Mouse (Mus musculus): ENCODE results near the gene Cachd1.

- no peak for TF ChIP-seq CTCF (IDR thresholded peaks at IDR 0.05; ENCODE audit: low read depth, low read length)
- TF ChIP-seq POLR2AphosphoS5 (IDR thresholded peaks at IDR 0.05; ENCODE audit: insufficient replicate concordance, low read depth, low read length) = no peak
Observed at GRCm38 (mm10) chr4:100760416-100760815, 16.1 kb upstream of the Cachd1 start.

Measured in G1E (cell line).